Mouse (Mus musculus): ENCODE measurements around the gene 1700123O20Rik. TPM values are rescaled to one million over a fixed set of nuclear protein-coding genes. Genes with fewer than 3 reads are reported as not detected.

Gene 1700123O20Rik
- total RNA-seq, 2 experiments from 2014 or later, result 23.6 to 25.1 TPM

DNA sequence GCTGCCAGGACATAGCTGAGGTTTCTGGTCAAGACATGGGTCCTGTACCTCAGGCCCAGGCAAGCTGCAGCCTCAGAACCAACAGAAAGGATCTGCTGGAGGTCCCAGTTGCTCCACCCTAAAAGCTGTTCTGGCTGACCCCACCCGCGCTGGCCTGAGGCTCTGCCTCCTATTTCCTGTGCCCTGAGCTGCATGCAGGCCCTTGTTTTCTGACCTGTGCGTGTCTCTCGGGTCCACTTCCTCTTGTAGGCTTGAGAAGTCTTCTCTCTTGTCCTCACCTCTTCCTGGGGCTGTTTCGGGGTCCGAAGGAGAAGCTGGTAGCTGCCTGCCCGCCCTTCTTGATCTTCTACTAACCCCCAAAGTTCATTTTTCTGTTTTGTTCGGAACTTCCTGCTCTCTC lies 26.8 kb downstream of the 1700123O20Rik start:
- intact Hi-C loops (cut with DNase I), result loop anchor here (5.0 kb wide), 1 partner anchor 104 kb away; no protein-coding TSS in a partner anchor
- peak in 1 of 2 experiments; percentile 70 for DNase-seq (ENCODE audit: extremely low spot score in 1 of 2, low spot score in 2 of 2)

DNA sequence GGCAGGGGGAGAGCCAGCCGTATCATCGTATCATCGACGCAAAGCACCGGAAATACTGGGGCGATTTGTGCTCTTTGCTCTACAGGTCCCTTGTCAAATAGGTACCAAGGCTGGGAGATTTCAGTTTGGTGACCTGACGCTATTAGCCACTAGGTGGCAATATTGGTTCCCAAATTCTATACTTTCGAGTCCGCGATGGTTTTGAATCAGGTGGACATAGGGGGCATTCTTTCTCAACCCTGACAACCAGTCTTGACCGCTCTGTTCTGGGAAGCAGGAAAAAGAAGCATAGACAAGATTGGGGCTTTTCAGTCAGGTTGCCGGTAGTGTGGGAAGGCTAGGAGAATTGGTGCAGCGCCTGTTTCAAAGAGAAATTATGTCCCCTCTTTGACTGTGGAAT lies 28.1 kb downstream of the 1700123O20Rik start:
- intact Hi-C loops (cut with DNase I), result loop anchor here (2.0 to 5.0 kb wide), 2 partner anchors 67 to 103 kb away; partner anchors contain the start of gene Slc7a8
- peak; percentile 59 to 75 for DNase-seq (ENCODE audit: extremely low spot score in 1 of 2, low spot score in 2 of 2)

DNA sequence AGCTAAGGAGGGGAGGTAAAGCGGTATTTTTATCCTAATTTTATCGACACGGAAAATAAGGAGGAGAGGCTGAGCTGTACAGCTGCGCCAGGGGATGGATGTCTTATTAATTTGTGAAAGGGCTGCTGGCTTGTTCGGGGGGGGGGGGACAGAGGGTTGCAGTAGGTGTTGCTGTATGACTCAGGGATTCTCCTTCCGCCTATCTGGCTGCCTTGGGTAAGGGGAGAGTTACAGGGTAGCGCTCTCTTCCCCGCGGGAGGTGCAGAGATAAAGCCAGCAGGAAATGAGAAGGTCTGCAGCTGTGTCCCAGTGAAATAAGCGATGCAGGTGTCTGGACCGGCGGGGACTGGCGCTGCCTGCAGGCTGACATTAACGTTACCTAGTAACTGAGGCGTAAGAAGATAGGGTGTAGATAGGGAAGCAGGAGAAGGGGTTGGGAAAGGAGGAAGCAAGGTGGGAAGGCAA lies 28.6 kb downstream of the 1700123O20Rik start:
- peak in 1 of 2 experiments; percentile 37 for DNase-seq (ENCODE audit: extremely low spot score in 1 of 2, low spot score in 2 of 2)

DNA sequence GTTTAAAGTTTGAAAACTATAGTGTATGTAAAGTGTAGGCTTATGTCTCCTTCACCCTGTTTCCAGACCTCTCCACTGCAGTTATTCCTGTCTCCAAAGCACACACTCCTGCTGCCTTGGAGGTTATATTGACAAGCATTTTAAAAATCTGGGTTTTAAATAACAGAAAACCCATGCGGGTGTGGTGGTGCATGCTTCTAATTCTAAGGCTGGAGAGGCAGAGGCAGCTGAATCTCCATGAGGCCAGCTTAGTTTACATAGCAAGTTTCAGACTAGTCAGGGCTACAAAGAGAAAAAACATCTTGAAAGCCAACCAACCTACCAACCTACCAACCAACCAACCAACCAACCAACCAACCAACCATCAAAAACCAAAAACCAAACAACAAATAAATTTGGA lies 29.4 kb downstream of the 1700123O20Rik start:
- no peak for DNase-seq (ENCODE audit: extremely low spot score in 1 of 2, low spot score in 2 of 2)
- intact Hi-C loops (cut with DNase I), result loop anchor here (2.0 kb wide), 1 partner anchor 65 kb away; the partner anchor contains the start of gene Slc7a8

More for the DNA sequence above, 28.6 kb downstream of the 1700123O20Rik start:
- intact Hi-C loops (cut with DNase I), result loop anchor here (2.0 to 5.0 kb wide), 2 partner anchors 66 to 103 kb away; partner anchors contain the start of gene Slc7a8

DNA sequence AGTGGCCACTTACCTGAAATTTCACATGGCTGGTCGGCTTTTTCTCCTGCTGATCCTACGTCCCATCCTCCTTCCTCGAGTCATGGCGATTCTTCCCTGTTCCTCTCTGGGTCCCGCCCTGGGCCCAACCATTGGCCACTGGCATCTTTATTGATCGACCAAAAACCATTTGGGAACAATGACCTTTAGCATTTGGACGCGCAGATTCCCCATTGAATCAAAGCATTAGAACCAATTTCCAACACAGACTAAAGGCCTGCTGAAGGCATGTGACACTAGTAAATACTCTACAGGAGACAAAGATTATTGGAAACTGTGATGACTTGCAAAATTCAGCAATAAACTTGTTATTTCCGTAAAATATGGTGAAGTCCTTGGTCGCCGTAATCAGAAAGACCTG lies 34.0 kb downstream of the 1700123O20Rik start:
- DNase-seq (ENCODE audit: extremely low spot score in 1 of 2, low spot score in 2 of 2), result no peak
- intact Hi-C loops (cut with DNase I), result no loop called here

DNA sequence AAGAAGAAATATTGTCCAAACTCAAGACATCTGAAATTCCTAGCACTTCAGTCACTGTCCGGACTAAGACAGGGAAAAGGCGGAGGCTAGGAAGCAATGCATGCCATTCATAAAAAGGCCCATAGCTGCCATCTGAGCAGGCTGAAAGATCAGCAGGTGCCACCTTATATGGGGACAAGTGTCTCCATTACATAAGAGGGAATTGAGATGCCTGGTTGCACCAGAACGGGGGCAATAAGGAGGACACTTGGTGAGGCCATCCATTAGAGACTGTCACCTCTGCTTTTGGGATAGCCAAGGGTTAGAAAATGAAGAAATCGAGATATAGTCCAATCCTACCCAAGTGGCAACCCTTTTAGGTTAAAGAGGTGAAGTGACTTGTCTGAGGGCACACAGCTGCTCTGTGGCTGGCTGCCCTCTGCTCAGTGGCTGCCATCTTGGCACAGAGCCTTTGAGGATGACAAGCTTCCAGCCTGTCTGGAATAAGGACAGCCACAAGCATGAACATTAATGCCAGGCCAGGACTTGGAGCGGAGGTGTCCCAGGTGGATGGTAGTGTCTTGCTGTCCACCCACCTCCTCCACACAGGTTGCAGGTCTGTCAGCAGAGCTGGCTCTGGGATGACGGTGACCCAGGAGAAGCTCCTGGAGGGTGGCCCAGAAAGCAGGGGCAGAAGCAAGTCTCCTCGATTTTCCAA lies 34.8 kb downstream of the 1700123O20Rik start:
- intact Hi-C loops (cut with DNase I), result no loop called here
- no peak for DNase-seq (ENCODE audit: extremely low spot score in 1 of 2, low spot score in 2 of 2)

DNA sequence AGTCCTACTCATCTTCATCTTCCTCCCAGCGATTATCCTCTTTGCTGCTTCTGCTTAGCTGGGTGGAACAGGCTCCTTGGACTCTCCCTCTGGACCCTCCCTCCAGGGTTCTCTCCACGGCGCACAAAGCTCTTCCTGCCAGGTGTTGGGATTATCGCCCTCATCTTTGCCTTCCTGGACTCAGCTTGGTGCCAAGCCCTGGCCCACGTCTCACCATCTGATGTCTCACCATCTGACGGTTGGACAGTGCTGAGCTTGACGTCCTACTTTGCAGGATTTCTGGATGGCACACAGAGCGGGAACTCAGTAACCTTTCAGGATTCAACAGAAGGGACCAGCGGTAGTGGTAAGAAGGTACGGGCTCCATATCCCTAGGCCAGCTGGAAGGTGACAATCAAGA lies 35.7 kb downstream of the 1700123O20Rik start:
- intact Hi-C loops (cut with DNase I), result no loop called here
- DNase-seq (ENCODE audit: extremely low spot score in 1 of 2, low spot score in 2 of 2), result no peak

DNA sequence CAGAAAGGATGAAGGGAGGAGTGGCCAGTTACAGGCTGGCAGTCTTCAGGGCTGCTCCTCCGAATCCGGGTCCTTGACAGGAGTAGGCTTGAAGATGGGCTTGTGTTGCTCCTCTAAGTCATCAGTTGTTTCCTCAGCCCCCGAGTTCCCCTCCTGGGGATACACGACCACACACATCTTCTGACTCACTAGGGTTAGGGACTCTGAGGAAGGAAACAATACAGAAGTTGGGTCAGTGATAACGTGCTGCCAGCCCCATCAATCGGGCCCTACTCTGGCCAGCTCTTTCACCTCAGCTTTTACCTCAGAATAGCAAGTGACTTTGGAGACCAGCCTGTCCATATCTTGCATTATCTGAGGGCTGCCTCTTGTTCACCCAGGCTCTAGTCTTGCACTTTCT lies 38.0 kb downstream of the 1700123O20Rik start:
- DNase-seq (ENCODE audit: extremely low spot score in 1 of 2, low spot score in 2 of 2), result no peak
- intact Hi-C loops (cut with DNase I), result no loop called here

DNA sequence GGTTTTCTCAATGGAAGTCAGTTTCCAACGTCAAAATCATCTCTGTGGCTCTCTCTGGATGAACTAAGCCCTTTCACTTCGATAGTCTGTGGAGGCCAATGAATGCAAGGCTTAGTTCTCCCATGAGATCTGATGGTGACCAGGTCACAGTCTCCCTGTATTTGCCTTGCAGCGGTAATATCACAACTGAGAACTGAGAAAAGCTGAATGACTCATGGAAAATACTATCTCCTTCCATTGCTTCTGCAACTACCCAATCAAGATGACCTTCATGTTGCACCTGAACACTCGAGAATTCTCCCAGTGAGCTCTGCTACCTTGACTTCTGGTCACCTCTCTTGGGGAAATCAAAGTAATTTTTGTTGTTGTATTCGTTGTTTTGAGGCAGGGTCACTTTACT lies 41.5 kb downstream of the 1700123O20Rik start:
- no peak for DNase-seq (ENCODE audit: extremely low spot score in 1 of 2, low spot score in 2 of 2)
- intact Hi-C loops (cut with DNase I), result no loop called here

DNA sequence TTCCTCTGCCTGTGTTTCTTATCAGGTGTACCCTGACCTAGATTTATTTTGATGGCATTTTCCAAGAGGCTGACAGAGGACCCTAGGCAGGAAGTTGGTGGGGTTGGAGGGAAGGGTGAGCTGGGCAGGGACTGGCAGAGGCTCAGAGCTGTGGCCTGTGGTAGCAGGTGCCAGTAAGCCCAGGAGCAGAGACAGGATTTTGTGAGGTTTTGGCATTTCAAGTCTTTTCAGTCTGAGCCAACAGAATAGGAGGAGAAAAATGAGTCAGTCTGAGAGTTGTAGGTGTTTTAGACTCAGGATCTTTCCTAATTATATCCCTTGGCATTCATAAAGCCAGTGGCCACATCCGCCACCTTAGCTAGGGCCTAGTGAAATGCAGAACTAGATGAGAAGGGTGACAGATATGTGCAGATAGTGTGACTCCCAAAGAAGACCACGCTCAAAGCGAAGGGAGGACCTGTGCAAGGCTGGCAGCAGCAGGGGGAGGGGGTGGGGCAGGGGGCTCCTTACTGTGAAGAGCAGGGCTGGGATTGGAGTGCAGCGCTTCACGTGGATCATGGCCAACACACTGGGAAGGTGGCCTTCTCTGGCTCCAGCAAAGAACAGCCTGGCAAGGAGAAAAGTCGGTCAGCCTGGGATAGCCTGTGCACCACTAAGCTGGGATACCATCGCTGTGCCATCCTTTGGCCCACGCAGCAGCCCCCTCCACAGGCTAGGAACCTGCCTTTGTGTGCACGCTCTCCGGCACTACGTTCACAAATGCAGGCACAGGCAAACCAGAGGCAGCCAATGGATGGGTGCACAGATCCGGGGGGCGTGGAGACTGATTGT lies 43.0 kb downstream of the 1700123O20Rik start:
- no peak for DNase-seq (ENCODE audit: extremely low spot score in 1 of 2, low spot score in 2 of 2)
- intact Hi-C loops (cut with DNase I), result no loop called here

DNA sequence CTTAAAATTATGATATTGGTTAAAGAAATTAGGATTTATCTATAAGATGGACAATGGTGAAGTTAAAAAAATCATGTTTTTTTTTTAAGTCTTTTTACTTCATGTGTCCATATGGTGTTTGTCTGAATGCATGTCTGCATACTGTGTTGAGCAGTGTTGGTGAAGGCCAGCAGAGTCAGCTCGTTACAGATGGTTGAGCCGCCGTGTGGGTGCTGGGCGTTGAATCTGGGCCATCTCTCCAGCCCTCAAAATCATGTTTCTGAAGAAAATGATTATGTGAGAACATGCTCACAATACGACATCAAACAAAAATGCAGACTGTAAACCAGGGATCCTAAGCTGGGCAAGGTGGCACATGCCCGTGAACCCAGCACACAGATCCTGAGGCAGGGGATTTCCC lies 44.3 kb downstream of the 1700123O20Rik start:
- intact Hi-C loops (cut with DNase I), result no loop called here
- peak in 1 of 2 experiments; percentile 36 for DNase-seq (ENCODE audit: extremely low spot score in 1 of 2, low spot score in 2 of 2)

DNA sequence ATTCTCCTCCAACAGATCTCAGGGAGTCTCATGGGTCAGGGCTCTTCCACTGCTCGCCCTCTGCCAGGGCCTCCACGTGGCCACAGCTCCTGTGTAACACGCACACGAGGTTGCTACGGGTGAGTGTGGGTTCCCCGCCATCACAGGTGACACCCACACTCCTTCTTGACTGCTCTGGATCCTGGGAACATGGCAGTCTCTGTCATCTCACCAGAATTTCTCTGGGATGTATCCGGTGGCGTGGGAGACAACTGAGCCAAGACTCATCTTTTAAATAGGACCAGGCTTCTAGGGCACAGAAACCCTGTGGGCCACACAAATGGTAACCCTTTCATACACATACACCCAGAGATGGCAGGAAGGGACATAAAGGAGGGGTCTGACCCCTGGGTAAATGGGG lies 46.2 kb downstream of the 1700123O20Rik start:
- intact Hi-C loops (cut with DNase I), result no loop called here
- no peak for DNase-seq (ENCODE audit: extremely low spot score in 1 of 2, low spot score in 2 of 2)

DNA sequence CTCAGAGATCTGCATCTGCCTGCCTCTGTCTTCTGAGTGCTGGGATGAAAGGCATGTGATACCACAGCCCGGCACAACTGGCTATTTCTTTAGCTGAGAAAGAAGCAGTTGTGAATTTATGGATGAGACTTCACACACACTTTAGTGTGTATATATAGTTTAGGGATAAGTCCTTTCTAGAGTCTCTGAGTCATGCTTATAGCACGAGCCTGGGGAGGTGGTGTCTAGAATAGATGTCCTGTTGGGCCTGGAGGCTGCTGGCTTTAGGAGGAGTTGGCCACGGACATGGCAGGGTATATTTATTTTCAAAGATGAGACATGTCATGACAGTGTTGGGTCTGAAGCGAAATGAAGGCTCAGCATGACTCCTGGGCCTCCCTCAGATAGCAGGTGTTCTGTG lies 48.0 kb downstream of the 1700123O20Rik start:
- intact Hi-C loops (cut with DNase I), result no loop called here
- DNase-seq (ENCODE audit: extremely low spot score in 1 of 2, low spot score in 2 of 2), result no peak

DNA sequence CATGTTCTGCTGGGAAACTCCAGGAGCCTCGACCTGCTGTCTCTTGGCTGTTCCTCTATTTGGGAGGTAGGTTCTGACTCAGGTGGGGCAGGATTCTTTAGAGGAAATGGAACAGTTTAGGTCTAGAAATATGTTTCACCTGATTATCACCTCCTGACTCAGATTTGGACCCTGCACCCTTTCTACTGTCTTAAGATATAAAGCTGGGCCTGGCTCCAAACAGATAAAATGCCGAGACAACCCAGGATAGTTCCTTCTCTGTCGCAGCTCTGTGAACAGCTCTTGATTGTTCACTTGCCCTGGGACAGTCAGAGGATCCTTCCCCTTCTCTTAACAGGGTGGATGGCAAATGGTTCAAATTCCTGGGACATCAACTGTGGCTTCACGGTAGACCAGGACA lies 49.2 kb downstream of the 1700123O20Rik start:
- DNase-seq (ENCODE audit: extremely low spot score in 1 of 2, low spot score in 2 of 2), result no peak
- intact Hi-C loops (cut with DNase I), result loop anchor here (5.0 kb wide), 1 partner anchor 47 kb away; the partner anchor contains the start of gene Slc7a8

DNA sequence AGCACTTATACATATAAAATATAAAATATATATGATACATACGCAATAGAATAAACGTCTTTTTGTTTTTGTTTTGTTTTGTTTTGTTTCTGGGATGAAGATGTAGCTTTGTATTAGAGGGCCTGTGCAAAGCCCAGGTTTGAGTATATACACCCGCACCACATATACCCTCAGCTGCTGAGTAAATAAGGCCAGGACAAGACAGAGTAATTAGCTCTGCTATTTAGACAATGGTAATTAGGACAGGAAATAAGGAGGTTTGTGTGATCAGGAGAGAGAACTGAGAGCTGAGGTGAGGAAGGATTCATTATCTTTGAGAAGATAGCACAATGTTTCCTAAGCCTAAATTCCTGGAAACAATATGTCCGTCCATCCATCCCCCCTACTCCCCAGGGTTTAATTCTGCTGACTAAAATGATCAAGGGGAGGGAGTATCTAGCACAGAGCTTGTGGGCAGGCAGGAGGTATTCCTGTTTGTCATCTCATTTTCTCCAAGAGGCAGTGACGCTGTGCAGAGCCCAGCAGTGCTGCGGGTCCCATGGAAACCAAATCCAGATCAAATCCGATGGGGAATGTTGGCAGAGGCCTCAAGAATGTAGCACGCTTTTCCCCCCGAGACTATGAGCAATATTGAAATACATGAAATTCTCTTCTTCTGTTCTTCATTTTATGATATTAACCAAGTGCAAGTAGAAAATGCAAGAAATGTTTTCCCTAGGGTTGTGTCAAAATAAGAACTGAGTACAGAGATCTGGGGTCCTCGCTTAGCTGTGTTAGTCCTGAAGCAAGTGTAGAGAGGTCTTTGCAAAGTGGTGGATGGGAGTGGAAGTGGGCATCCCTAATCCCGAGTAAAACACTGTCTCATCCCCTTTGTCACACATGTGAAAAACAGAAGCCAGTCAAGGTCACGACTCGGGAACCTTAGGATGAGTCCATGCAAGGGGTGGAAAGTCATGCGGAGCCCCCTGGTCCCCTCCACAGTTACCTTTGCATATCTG lies 50.8 kb downstream of the 1700123O20Rik start:
- peak; percentile 52 to 71 for DNase-seq (ENCODE audit: extremely low spot score in 1 of 2, low spot score in 2 of 2)
- intact Hi-C loops (cut with DNase I), result loop anchor here (5.0 kb wide), 1 partner anchor 45 kb away; the partner anchor contains the start of gene Slc7a8

DNA sequence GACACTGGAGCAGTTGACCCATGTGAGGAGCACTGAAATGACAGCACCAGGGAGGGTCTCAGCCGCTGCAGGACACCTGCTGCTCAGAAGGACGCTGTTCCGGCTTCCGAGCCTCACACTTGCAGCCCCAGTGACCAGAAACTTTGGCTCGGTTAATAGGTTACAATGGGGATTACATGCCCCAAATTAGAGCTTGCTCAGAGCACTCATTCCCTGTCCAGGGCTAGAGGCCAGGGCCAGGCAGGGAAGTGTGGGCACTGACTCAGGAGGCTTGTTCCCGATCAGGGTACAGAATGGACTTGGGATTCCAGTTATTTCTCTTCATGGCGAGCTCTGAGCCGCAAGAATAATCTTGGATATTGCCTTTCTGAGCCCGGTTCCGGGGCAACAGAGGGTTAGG lies 51.6 kb downstream of the 1700123O20Rik start:
- intact Hi-C loops (cut with DNase I), result loop anchor here (5.0 kb wide), 1 partner anchor 45 kb away; the partner anchor contains the start of gene Slc7a8
- DNase-seq (ENCODE audit: extremely low spot score in 1 of 2, low spot score in 2 of 2), result no peak
